Mouse (Mus musculus) intestine, embryonic 15.5 days (tissue): ENCODE measurements around the gene Olfr1061. TPM values are rescaled to one million over a fixed set of nuclear protein-coding genes. Genes with fewer than 3 reads are reported as not detected.

Experiments
- polyA plus RNA-seq: library from polyadenylated mRNA; unstranded; fragments of >200 nt; fragmentation: Nextera tagmentation; extraction: Ambion mirVana; gene quantifications from 2 replicates; pipeline ENCODE4 v1.2.1, GENCODE M21; 2015

Gene Olfr1061
- polyA plus RNA-seq, 1 experiment from 2014 or later: not detected

Other genes with a start within 250 kb of the Olfr1061 start
- gene Olfr1043, start 246.5 kb downstream of the Olfr1061 start, polyA plus RNA-seq: not detected in 2 replicates
- gene Olfr1044, start 236.2 kb downstream of the Olfr1061 start, polyA plus RNA-seq: not detected in 2 replicates
- not detected in 2 replicates for gene Olfr52, start 228.4 kb downstream of the Olfr1061 start, polyA plus RNA-seq
- not detected in 2 replicates for gene Olfr1045, start 211.0 kb downstream of the Olfr1061 start, polyA plus RNA-seq
- not detected in 2 replicates for gene Olfr1046, start 194.7 kb downstream of the Olfr1061 start, polyA plus RNA-seq
- gene Olfr1047, start 182.6 kb downstream of the Olfr1061 start, polyA plus RNA-seq: not detected in 2 replicates
- gene Olfr1048, start 173.8 kb downstream of the Olfr1061 start, polyA plus RNA-seq: not detected in 2 replicates
- gene Olfr1049, start 155.7 kb downstream of the Olfr1061 start, polyA plus RNA-seq: not detected in 2 replicates
- gene Olfr1051, start 135.0 kb downstream of the Olfr1061 start, polyA plus RNA-seq: not detected in 2 replicates
- not detected in 2 replicates for gene Olfr1052, start 121.6 kb downstream of the Olfr1061 start, polyA plus RNA-seq
- gene Olfr1053, start 98.8 kb downstream of the Olfr1061 start, polyA plus RNA-seq: not detected in 2 replicates
- not detected in 2 replicates for gene Olfr1054, start 78.6 kb downstream of the Olfr1061 start, polyA plus RNA-seq
- gene Olfr1055, start 63.8 kb downstream of the Olfr1061 start, polyA plus RNA-seq: not detected in 2 replicates
- not detected in 2 replicates for gene Olfr1056, start 51.6 kb downstream of the Olfr1061 start, polyA plus RNA-seq
- gene Olfr1057, start 35.7 kb downstream of the Olfr1061 start, polyA plus RNA-seq: not detected in 2 replicates
- not detected in 2 replicates for gene Olfr1058, start 25.5 kb downstream of the Olfr1061 start, polyA plus RNA-seq
- gene Olfr1062, start 12.7 kb upstream of the Olfr1061 start, polyA plus RNA-seq: not detected in 2 replicates
- gene Olfr1065, start 36.5 kb upstream of the Olfr1061 start, polyA plus RNA-seq: not detected in 2 replicates
- not detected in 2 replicates for gene Olfr1066, start 42.2 kb upstream of the Olfr1061 start, polyA plus RNA-seq
- gene Olfr228, start 73.3 kb upstream of the Olfr1061 start, polyA plus RNA-seq: not detected in 2 replicates
- not detected in 2 replicates for gene Olfr1076, start 94.4 kb upstream of the Olfr1061 start, polyA plus RNA-seq
- not detected in 2 replicates for gene Olfr1079, start 128.4 kb upstream of the Olfr1061 start, polyA plus RNA-seq
- not detected in 2 replicates for gene Olfr1080, start 144.2 kb upstream of the Olfr1061 start, polyA plus RNA-seq
- not detected in 2 replicates for gene Olfr1082, start 184.9 kb upstream of the Olfr1061 start, polyA plus RNA-seq
- gene Olfr1084, start 225.7 kb upstream of the Olfr1061 start, polyA plus RNA-seq: not detected in 2 replicates
- gene Olfr1085, start 248.0 kb upstream of the Olfr1061 start, polyA plus RNA-seq: not detected in 2 replicates